Mouse (Mus musculus): ENCODE measurements around the gene Gm37240. TPM values are rescaled to one million over a fixed set of nuclear protein-coding genes. Genes with fewer than 3 reads are reported as not detected.

The Gm37240 gene
- polyA plus RNA-seq, 1 experiment from 2014 or later, result 2.8 TPM

DNA sequence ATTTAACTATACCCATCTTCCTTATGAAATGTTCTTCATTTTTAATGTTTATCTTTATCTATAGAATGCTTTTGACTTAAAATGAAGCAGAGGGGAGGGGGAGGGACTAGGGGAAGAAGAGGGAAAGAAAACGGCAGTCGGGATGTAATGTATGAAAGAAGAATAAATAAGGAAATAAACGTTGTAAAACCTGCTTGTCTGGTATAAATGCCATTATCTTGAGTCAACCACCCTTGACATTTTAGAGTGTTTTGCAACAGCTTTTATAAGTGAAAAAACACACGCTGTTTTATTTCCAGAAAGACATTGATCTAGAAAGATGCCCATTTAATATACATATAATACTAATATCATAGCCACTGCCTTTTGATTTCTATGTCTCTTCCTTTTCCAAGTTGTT, 469.7 kb downstream of the Gm37240 start:
- Histone ChIP-seq H3K4me1 (no peaks in the 10 kb centered on the region), H3K36me3 (replicated peaks) (no peaks in the 10 kb centered on the region), H3K27me3 (replicated peaks; ENCODE audit: low read depth, poor library complexity, severe bottlenecking) (no peaks in the 10 kb centered on the region), H3K27ac (replicated peaks) (no peak overlapping the region), H3K9me3 (no peaks in the 10 kb centered on the region), H3K4me3 (no peak overlapping the region)
- 84% methylated on average over 4 of the region's 4 CpGs for WGBS
- no peak for DNase-seq (ENCODE audit: low spot score)

DNA sequence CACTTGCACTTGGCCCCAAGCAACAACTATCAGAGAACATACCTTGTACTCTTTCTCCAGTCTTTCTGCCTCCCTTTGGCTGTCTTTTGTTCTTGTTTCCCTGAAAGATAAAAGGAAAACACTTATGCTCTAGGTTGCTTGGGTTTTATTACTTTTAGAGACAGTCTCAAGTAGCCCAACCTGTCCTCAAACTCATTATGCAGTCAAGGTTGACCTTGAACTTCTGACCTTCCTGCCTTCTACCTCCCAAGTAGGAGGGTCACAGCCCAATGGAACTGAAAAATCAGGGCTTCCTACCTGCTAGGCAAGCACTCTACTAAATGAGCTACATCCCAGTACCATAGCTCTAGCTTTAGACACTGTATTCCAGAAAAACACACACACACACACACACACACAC, 488.5 kb downstream of the Gm37240 start:
- Histone ChIP-seq H3K27ac (replicated peaks) (no peak overlapping the region), H3K27me3 (replicated peaks; ENCODE audit: low read depth, poor library complexity, severe bottlenecking) (no peaks in the 10 kb centered on the region), H3K36me3 (replicated peaks) (no peaks in the 10 kb centered on the region), H3K4me3 (no peak overlapping the region), H3K9me3 (peaks cover 11% of the 10 kb centered on the region; the same call in 1 of the 2 replicates), H3K4me1 (no peaks in the 10 kb centered on the region)
- DNase-seq (ENCODE audit: low spot score), result no peak

DNA sequence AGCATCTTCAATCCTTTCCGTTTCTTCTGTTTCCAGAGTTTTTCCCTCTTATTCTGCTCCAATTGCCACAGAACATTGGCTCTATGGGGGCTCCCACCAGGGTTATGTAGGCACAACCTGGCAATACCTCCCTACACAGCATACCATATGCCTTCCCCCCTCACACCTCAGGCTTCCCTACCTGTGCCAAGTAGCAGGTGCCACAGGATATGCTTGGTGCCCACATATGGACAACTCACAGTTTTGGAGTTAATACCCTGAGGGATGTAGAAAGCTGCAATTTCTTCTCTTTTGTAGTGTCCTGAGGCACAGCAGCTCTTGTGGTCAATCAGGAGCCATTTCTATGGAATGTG, 488.9 kb downstream of the Gm37240 start:
- no peak for DNase-seq (ENCODE audit: low spot score)
- 92% methylated on average over 1 of the region's 1 CpGs for WGBS
- no peaks in the 10 kb centered on the region for H3K36me3 ChIP-seq (replicated peaks)
- H3K4me3 ChIP-seq, result no peak overlapping the region
- no peak overlapping the region for H3K27ac ChIP-seq (replicated peaks)
- H3K9me3 ChIP-seq, result peaks cover 11% of the 10 kb centered on the region; the same call in 1 of the 2 replicates
- no peaks in the 10 kb centered on the region for H3K27me3 ChIP-seq (replicated peaks; ENCODE audit: low read depth, poor library complexity, severe bottlenecking)
- no peaks in the 10 kb centered on the region for H3K4me1 ChIP-seq

DNA sequence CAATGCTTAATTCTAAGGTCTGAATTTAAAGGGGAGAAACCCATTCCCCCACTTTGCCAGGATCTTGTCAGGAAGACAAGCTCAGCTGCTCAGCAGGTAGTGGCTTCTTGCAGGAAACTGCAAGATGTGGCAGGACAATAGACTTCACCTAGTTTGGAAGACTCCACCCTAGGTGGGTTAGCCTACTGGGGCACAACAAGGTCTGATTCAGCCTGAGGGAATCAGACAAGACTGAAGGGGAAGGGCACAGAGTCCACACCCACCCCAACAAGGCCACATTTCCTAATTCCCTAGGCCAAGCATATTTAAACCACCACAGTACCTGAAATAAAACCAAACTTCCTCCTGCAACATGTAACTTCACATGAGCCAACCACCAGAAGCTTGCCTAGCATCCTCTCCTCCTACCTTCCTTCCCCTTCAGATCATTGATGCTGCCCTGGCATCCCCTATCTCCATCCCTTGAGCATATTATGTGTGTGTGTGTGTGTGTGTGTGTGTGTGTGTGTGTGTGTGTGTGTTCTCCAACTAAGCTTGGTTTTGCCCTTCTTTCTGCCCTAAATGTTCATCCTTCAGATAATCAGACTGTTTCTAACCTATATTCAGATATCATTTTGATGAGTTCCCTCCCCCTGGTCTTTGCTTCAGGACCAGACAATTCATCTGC, 489.4 kb downstream of the Gm37240 start:
- Histone ChIP-seq H3K27ac (replicated peaks) (no peak overlapping the region), H3K27me3 (replicated peaks; ENCODE audit: low read depth, poor library complexity, severe bottlenecking) (no peaks in the 10 kb centered on the region), H3K4me1 (no peaks in the 10 kb centered on the region), H3K36me3 (replicated peaks) (no peaks in the 10 kb centered on the region), H3K4me3 (no peak overlapping the region), H3K9me3 (peaks cover 11% of the 10 kb centered on the region; the same call in 1 of the 2 replicates)
- DNase-seq (ENCODE audit: low spot score), result no peak

DNA sequence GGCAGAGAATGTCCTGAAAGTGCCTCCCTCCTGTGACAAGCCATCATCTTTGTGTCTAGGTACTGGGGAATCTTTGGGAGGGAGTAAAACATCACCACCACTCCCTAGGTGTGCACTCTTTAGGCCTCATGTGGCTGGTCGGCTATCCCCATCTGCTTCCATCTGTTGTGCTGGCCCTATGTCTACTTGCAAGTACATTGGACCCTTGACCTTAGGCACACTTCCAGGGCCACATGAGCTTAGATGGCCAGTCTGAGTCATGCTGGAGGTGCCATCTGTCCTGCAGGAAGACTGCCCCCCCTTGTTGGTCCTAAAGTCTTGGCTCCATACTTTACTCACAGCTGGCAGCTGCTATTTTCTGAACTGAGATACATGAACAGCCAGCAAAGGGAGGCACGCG, 493.9 kb downstream of the Gm37240 start:
- Histone ChIP-seq H3K27me3 (replicated peaks; ENCODE audit: low read depth, poor library complexity, severe bottlenecking) (no peaks in the 10 kb centered on the region), H3K4me1 (no peaks in the 10 kb centered on the region), H3K27ac (replicated peaks) (no peak overlapping the region), H3K4me3 (no peak overlapping the region), H3K36me3 (replicated peaks) (no peaks in the 10 kb centered on the region), H3K9me3 (peaks cover 11% of the 10 kb centered on the region; the same call in 1 of the 2 replicates)
- DNase-seq (ENCODE audit: low spot score), result no peak
- 95% methylated on average over 3 of the region's 3 CpGs for WGBS

DNA sequence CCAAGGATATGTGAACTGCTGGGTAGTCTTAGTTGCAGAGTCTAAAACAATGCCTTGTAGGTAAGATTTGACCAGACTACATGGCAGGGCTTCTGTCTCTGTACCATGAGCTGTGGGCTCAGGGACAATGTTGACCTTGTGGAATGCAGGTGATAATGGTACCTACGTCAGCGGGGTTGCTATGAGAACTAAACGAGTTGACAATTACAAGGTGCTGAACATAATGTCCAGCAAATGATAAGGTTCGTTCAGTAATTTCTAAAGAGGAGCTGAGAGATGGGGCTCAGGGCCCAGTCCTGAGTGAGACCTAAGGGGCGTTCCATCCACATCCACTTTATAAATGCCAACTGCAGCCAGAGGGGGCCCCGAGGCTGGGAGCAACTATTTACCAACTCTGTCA, 495.6 kb downstream of the Gm37240 start:
- 89% methylated on average over 6 of the region's 6 CpGs for WGBS
- no peak for DNase-seq (ENCODE audit: low spot score)
- Histone ChIP-seq H3K4me3 (no peak overlapping the region), H3K36me3 (replicated peaks) (no peaks in the 10 kb centered on the region), H3K9me3 (peaks cover 11% of the 10 kb centered on the region; the same call in 1 of the 2 replicates), H3K27me3 (replicated peaks; ENCODE audit: low read depth, poor library complexity, severe bottlenecking) (no peaks in the 10 kb centered on the region), H3K27ac (replicated peaks) (no peak overlapping the region), H3K4me1 (no peaks in the 10 kb centered on the region)

DNA sequence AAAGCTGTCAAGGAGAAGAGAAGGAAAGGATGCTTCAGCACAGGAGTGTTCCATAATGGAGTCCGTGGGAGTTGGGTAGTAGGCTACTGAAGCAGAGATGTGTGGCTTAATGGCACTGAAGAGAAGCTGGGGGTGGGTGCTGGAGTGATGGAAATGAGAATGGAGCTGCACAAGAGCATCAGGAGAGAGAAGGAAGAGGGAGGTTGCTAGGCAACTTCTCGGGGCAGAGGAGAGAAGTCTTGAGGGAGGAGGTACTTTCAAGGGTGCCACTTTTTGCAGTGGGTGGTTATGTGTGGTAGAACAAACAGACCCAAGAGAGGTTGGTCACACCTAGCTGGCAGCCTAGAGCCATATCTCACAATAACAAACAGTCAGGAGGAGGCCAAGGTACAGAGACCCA, 496.2 kb downstream of the Gm37240 start:
- H3K4me1 ChIP-seq, result no peaks in the 10 kb centered on the region
- DNase-seq (ENCODE audit: low spot score), result no peak

DNA sequence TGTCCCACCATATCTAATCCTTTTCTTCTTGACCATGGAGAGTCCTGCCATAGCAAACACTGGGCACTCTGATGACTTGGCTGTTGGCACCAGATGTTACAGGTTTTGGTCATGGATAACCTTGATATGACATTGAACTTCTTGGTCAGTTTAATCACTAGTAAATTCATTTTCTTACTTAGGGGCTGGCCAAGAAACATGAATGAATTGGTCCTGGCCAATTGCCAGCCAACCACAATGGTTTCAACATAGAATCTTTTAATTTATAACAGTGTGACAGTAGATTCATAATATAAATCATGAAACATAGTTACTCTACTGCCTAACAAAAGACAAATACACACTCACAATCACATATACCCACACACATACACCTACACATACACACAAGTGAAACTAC, 501.9 kb downstream of the Gm37240 start:
- Histone ChIP-seq H3K27ac (replicated peaks) (no peak overlapping the region), H3K4me3 (no peak overlapping the region), H3K4me1 (no peaks in the 10 kb centered on the region), H3K9me3 (no peaks in the 10 kb centered on the region), H3K27me3 (replicated peaks; ENCODE audit: low read depth, poor library complexity, severe bottlenecking) (no peaks in the 10 kb centered on the region), H3K36me3 (replicated peaks) (no peaks in the 10 kb centered on the region)
- DNase-seq (ENCODE audit: low spot score), result no peak

More for the DNA sequence above, 496.2 kb downstream of the Gm37240 start:
- Histone ChIP-seq H3K36me3 (replicated peaks) (no peaks in the 10 kb centered on the region), H3K27me3 (replicated peaks; ENCODE audit: low read depth, poor library complexity, severe bottlenecking) (no peaks in the 10 kb centered on the region), H3K9me3 (peaks cover 5% of the 10 kb centered on the region; the same call in 1 of the 2 replicates), H3K27ac (replicated peaks) (no peak overlapping the region), H3K4me3 (no peak overlapping the region)
- 83% methylated on average over 2 of the region's 2 CpGs for WGBS

DNA sequence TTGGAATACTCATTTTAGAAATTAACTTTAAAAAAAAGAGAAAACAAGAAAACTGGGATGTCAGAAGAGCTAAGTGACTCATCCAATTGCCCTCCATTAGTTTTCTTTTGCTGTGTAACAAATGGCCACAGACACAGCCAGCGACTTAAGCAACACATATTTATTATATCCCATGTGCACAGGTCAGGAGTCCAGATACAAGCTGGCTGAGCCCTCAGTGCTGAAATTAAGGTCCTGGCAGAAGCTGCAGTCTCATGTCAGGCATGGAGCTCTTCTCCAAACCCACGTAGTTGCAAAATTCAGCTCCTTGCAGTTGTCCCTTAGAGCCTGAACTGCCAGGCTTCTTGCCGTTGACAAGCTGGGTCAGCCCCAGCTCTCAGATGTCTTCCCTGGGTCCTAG, 504.0 kb downstream of the Gm37240 start:
- H3K4me1 ChIP-seq, result peaks cover 5% of the 10 kb centered on the region
- WGBS, result 89% methylated on average over 3 of the region's 3 CpGs
- DNase-seq (ENCODE audit: low spot score), result no peak
- H3K27ac ChIP-seq (replicated peaks), result no peak overlapping the region
- H3K9me3 ChIP-seq, result no peaks in the 10 kb centered on the region
- H3K27me3 ChIP-seq (replicated peaks; ENCODE audit: low read depth, poor library complexity, severe bottlenecking), result no peaks in the 10 kb centered on the region
- H3K36me3 ChIP-seq (replicated peaks), result no peaks in the 10 kb centered on the region
- no peak overlapping the region for H3K4me3 ChIP-seq

DNA sequence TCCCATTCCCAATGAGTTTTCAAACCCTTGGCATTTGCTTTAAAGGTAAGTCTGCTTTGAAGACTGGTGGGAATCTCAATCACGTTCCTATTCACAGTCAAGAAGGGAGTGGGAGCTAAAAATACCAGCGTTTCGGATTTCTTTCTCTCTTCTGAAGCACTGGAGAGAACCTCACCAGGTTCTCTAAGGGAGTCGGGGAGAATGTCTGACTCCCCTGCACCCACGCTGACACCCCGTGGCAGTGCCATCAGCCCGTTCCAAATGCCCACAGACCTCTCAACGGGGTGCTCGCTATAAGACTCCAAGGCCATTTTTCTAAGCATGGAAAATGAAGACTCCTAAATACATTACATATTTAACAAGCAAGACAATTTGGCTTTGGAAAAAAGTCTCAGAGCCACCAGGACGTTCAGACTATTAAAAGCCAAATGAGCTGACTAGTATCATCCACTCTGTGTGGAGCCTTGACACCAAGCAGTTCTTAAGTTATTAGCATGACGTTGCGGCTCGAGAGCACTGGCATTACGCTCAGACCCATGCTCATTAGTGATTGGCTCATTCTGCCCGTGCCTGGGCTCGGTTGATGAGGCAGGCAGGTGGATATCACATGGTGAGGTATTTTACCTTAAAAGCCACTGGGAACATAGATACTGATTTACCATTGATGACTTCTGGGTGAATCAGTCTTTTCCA, 508.5 kb downstream of the Gm37240 start:
- 0 out of 2 replicates have a peak, but pooled peaks cover 3% of the 10 kb centered on the region for H3K9me3 ChIP-seq
- H3K27me3 ChIP-seq (replicated peaks; ENCODE audit: low read depth, poor library complexity, severe bottlenecking), result no peaks in the 10 kb centered on the region
- DNase-seq (ENCODE audit: low spot score), result no peak
- H3K27ac ChIP-seq (replicated peaks), result no peak overlapping the region
- H3K36me3 ChIP-seq (replicated peaks), result no peaks in the 10 kb centered on the region
- whole genome bisulfite sequencing, result 60% methylated on average over 16 of the region's 16 CpGs
- H3K4me1 ChIP-seq, result peaks cover 10% of the 10 kb centered on the region
- no peak overlapping the region for H3K4me3 ChIP-seq

DNA sequence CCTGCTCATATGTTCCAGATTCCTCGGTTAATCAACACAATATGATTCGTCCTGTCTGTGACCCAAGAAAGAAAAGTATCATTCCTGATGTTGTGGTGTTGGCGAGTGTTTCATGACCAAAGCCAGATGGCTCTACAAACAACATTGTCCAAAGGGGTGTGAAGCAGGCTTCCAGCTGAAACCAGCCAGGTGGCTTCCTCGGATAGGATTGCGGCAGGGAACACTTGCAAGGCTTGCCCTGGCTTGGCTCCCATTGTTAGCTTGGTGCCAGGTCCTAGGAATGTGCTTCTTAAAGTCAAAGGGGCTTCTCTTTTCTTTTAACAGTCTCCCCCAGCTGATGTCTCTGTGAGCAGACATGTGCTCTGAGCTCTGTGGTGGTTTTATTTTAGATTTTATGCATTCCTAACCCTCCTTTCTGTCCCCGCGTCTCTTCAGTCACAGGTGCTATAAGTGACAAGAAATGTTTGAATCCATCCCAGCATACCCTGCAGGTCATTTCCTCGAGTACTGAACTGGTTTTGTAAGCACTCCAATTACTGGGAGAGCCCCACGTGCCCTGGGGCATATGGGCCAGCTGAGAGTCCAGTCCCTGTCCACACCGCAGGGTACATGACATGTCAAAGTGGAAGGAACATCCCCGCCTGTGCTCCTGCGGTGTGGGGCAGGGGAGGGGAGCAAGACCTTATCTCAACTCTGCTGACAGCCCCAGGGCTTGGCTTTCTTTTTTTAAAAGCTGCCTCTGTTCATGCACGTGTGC, 509.2 kb downstream of the Gm37240 start:
- Histone ChIP-seq H3K9me3 (0 out of 2 replicates have a peak, but pooled peaks cover 3% of the 10 kb centered on the region), H3K27ac (replicated peaks) (no peak overlapping the region), H3K4me3 (no peak overlapping the region), H3K36me3 (replicated peaks) (no peaks in the 10 kb centered on the region), H3K27me3 (replicated peaks; ENCODE audit: low read depth, poor library complexity, severe bottlenecking) (no peaks in the 10 kb centered on the region), H3K4me1 (peaks cover 12% of the 10 kb centered on the region)
- peak; percentile 29 for DNase-seq (ENCODE audit: low spot score)
- WGBS, result 44% methylated on average over 13 of the region's 13 CpGs

DNA sequence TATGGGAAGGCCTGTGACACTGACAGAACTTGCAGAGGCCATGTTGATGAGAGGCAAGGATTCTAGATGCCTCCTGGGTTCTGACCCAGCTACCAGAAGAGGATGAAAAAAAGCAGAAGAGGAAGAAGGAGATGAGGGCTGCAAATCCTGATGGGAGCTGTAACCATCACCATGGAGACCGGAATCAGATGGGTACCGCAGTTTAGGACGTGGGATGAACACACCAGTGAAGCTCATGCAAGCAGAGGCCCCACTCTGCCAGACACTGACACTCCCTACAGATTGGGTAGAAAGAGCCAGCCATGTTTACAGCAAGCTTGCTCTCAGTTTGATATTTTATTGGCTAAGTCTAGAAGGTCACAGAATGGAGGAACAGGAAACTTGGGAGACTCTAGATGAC, 509.8 kb downstream of the Gm37240 start:
- no peak overlapping the region for H3K4me3 ChIP-seq
- DNase-seq (ENCODE audit: low spot score), result no peak
- no peaks in the 10 kb centered on the region for H3K27me3 ChIP-seq (replicated peaks; ENCODE audit: low read depth, poor library complexity, severe bottlenecking)
- WGBS, result 89% methylated on average over 3 of the region's 3 CpGs
- peaks cover 17% of the 10 kb centered on the region for H3K4me1 ChIP-seq
- no peaks in the 10 kb centered on the region for H3K36me3 ChIP-seq (replicated peaks)
- no peak overlapping the region for H3K27ac ChIP-seq (replicated peaks)
- 0 out of 2 replicates have a peak, but pooled peaks cover 3% of the 10 kb centered on the region for H3K9me3 ChIP-seq

DNA sequence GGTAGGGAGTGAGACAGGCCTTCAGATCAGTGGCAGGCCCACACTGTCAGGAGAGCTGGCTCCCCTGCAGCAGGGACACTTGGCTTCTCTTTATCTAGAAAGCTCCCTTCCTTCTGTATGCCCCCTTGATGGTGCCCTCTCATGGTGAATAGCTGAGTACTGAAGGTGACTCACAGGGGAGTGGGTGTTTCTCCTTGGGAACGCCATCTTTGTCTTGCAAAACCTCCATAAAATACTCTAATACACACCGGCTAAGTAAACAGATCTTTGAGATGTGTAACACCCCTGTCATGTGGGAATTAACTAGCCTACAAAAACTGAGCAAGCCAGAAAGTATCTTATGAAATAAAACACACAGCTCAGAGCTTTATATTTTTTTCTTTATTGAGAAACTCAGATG, 510.8 kb downstream of the Gm37240 start:
- H3K9me3 ChIP-seq, result 0 out of 2 replicates have a peak, but pooled peaks cover 3% of the 10 kb centered on the region
- no peak overlapping the region for H3K27ac ChIP-seq (replicated peaks)
- no peak for DNase-seq (ENCODE audit: low spot score)
- no peaks in the 10 kb centered on the region for H3K36me3 ChIP-seq (replicated peaks)
- peaks cover 17% of the 10 kb centered on the region for H3K4me1 ChIP-seq
- WGBS, result 81% methylated on average over 2 of the region's 2 CpGs
- no peaks in the 10 kb centered on the region for H3K27me3 ChIP-seq (replicated peaks; ENCODE audit: low read depth, poor library complexity, severe bottlenecking)
- no peak overlapping the region for H3K4me3 ChIP-seq
